Mouse (Mus musculus): ENCODE measurements around the gene Olfr1349. TPM values are rescaled to one million over a fixed set of nuclear protein-coding genes. Genes with fewer than 3 reads are reported as not detected.
A peak's percentile ranks its signal among the peaks of the same experiment; 100 is the strongest.

Gene Olfr1349
- not detected in 2 replicates for polyA plus RNA-seq (2014; fragmentation: Nextera tagmentation; extraction: Ambion mirVana)

GRCm38 (mm10) chr7:6522850-6523249 is at the start of gene Olfr1349:
Olfr1349 (minus strand) TSS chr7:6522950.
- 85% methylated on average over 5 of the region's 5 CpGs for WGBS
- 0 out of 2 replicates have a peak, but pooled peaks cover 3% of the 10 kb centered on the region for H3K9me3 ChIP-seq (replicated peaks; ENCODE audit: control insufficient read depth, low read length)

GRCm38 (mm10) chr7:6564541-6564940 is 41.8 kb upstream of the Olfr1349 start, which contains the start of gene Olfr1350:
Olfr1350 (plus strand) TSS chr7:6564841.
- Histone ChIP-seq H3K9me3 (replicated peaks; ENCODE audit: control insufficient read depth, low read length) (no peaks in the 10 kb centered on the region; the same call in 1 of the 2 replicates), H3K9ac (replicated peaks; ENCODE audit: low read length) (no peak within 1 kb of the TSS), H3K27me3 (ENCODE audit: control insufficient read depth, insufficient read depth, low read length) (no peaks in the 10 kb centered on the region), H3K27ac (replicated peaks; ENCODE audit: low read depth, low read length) (no peak within 1 kb of the TSS), H3K4me2 (ENCODE audit: low read depth, low read length) (no peak within 1 kb of the TSS), H3K36me3 (replicated peaks; ENCODE audit: control insufficient read depth, insufficient read depth, low read depth, low read length) (no peaks in the 10 kb centered on the region), H3K4me3 (ENCODE audit: low read depth, low read length) (no peak within 1 kb of the TSS), H3K4me1 (ENCODE audit: control insufficient read depth, insufficient read depth, low read length) (no peaks in the 10 kb centered on the region)
- no peak for ATAC-seq (replicated peaks; ENCODE audit: insufficient number of reproducible peaks, low FRiP score, low TSS enrichment, low read depth)
- DNase-seq (ENCODE audit: low spot score): no peak

More at GRCm38 (mm10) chr7:6522850-6523249, at the start of gene Olfr1349:
- Histone ChIP-seq H3K4me1 (ENCODE audit: control insufficient read depth, insufficient read depth, low read length) (no peaks in the 10 kb centered on the region), H3K27ac (replicated peaks; ENCODE audit: low read depth, low read length) (no peak within 1 kb of the TSS), H3K27me3 (ENCODE audit: control insufficient read depth, insufficient read depth, low read length) (no peaks in the 10 kb centered on the region), H3K4me2 (ENCODE audit: low read depth, low read length) (no peak within 1 kb of the TSS), H3K4me3 (ENCODE audit: low read depth, low read length) (no peak within 1 kb of the TSS), H3K36me3 (replicated peaks; ENCODE audit: control insufficient read depth, insufficient read depth, low read depth, low read length) (no peaks in the 10 kb centered on the region), H3K9ac (replicated peaks; ENCODE audit: low read length) (no peak within 1 kb of the TSS)
- ATAC-seq (replicated peaks; ENCODE audit: insufficient number of reproducible peaks, low FRiP score, low TSS enrichment, low read depth): no peak
- DNase-seq (ENCODE audit: low spot score): no peak

GRCm38 (mm10) chr7:6526141-6526540 is 3.4 kb upstream of the Olfr1349 start:
- no peaks in the 10 kb centered on the region for H3K36me3 ChIP-seq (replicated peaks; ENCODE audit: control insufficient read depth, insufficient read depth, low read depth, low read length)
- no peak for ATAC-seq (replicated peaks; ENCODE audit: insufficient number of reproducible peaks, low FRiP score, low TSS enrichment, low read depth)
- no peak overlapping the region for H3K9ac ChIP-seq (replicated peaks; ENCODE audit: low read length)
- H3K4me1 ChIP-seq (ENCODE audit: control insufficient read depth, insufficient read depth, low read length): no peaks in the 10 kb centered on the region
- no peak overlapping the region for H3K4me2 ChIP-seq (ENCODE audit: low read depth, low read length)
- no peak overlapping the region for H3K4me3 ChIP-seq (ENCODE audit: low read depth, low read length)
- 0 out of 2 replicates have a peak, but pooled peaks cover 3% of the 10 kb centered on the region for H3K9me3 ChIP-seq (replicated peaks; ENCODE audit: control insufficient read depth, low read length)
- WGBS: 65% methylated on average over 5 of the region's 5 CpGs
- no peak overlapping the region for H3K27ac ChIP-seq (replicated peaks; ENCODE audit: low read depth, low read length)
- no peaks in the 10 kb centered on the region for H3K27me3 ChIP-seq (ENCODE audit: control insufficient read depth, insufficient read depth, low read length)
- peak; percentile 5 for DNase-seq (ENCODE audit: low spot score)

GRCm38 (mm10) chr7:6525001-6525400 is 2.3 kb upstream of the Olfr1349 start:
- Histone ChIP-seq H3K9ac (replicated peaks; ENCODE audit: low read length) (no peak overlapping the region), H3K4me3 (ENCODE audit: low read depth, low read length) (no peak overlapping the region), H3K4me2 (ENCODE audit: low read depth, low read length) (no peak overlapping the region), H3K36me3 (replicated peaks; ENCODE audit: control insufficient read depth, insufficient read depth, low read depth, low read length) (no peaks in the 10 kb centered on the region), H3K27me3 (ENCODE audit: control insufficient read depth, insufficient read depth, low read length) (no peaks in the 10 kb centered on the region), H3K27ac (replicated peaks; ENCODE audit: low read depth, low read length) (no peak overlapping the region), H3K4me1 (ENCODE audit: control insufficient read depth, insufficient read depth, low read length) (no peaks in the 10 kb centered on the region), H3K9me3 (replicated peaks; ENCODE audit: control insufficient read depth, low read length) (0 out of 2 replicates have a peak, but pooled peaks cover 3% of the 10 kb centered on the region)
- ATAC-seq (replicated peaks; ENCODE audit: insufficient number of reproducible peaks, low FRiP score, low TSS enrichment, low read depth) (no peak), DNase-seq (ENCODE audit: low spot score) (no peak)
- 58% methylated on average over 3 of the region's 3 CpGs for WGBS

DNA sequence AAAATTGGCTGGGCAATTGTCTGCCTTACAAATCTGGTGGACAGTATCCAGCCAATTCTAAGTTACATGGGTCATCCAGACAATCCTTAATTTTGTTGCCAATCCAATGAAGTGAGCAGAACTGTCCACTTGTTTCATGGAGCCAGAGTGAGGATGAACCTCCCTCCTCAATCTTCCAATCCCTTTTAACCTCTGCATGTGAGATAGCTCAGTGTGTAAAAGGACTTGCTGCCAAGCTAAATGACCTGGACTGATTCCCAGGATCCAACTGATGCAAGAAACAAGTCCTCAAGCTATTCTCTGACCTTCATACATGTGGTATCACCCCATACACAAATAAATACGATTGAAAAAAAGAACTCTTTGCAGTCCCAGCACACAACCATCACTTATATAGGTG is 1.1 kb downstream of the Olfr1349 start:
- WGBS: 36% methylated on average over 1 of the region's 1 CpGs
- no peaks in the 10 kb centered on the region for H3K4me1 ChIP-seq (ENCODE audit: control insufficient read depth, insufficient read depth, low read length)
- 0 out of 2 replicates have a peak, but pooled peaks cover 3% of the 10 kb centered on the region for H3K9me3 ChIP-seq (replicated peaks; ENCODE audit: control insufficient read depth, low read length)
- DNase-seq (ENCODE audit: low spot score) (no peak), ATAC-seq (replicated peaks; ENCODE audit: insufficient number of reproducible peaks, low FRiP score, low TSS enrichment, low read depth) (no peak)
- no peak overlapping the region for H3K4me3 ChIP-seq (ENCODE audit: low read depth, low read length)
- no peaks in the 10 kb centered on the region for H3K27me3 ChIP-seq (ENCODE audit: control insufficient read depth, insufficient read depth, low read length)
- H3K9ac ChIP-seq (replicated peaks; ENCODE audit: low read length): no peak overlapping the region
- no peaks in the 10 kb centered on the region for H3K36me3 ChIP-seq (replicated peaks; ENCODE audit: control insufficient read depth, insufficient read depth, low read depth, low read length)
- H3K4me2 ChIP-seq (ENCODE audit: low read depth, low read length): no peak overlapping the region
- no peak overlapping the region for H3K27ac ChIP-seq (replicated peaks; ENCODE audit: low read depth, low read length)

GRCm38 (mm10) chr7:6508648-6509047 is 14.1 kb downstream of the Olfr1349 start, which contains the start of gene Olfr1348:
Olfr1348 (minus strand) TSS chr7:6508748.
- H3K4me2 ChIP-seq (ENCODE audit: low read depth, low read length): no peak within 1 kb of the TSS
- no peak within 1 kb of the TSS for H3K4me3 ChIP-seq (ENCODE audit: low read depth, low read length)
- H3K4me1 ChIP-seq (ENCODE audit: control insufficient read depth, insufficient read depth, low read length): no peaks in the 10 kb centered on the region
- no peak within 1 kb of the TSS for H3K27ac ChIP-seq (replicated peaks; ENCODE audit: low read depth, low read length)
- no peak for ATAC-seq (replicated peaks; ENCODE audit: insufficient number of reproducible peaks, low FRiP score, low TSS enrichment, low read depth)
- no peak for DNase-seq (ENCODE audit: low spot score)
- H3K27me3 ChIP-seq (ENCODE audit: control insufficient read depth, insufficient read depth, low read length): no peaks in the 10 kb centered on the region
- WGBS: 100% methylated on average over 1 of the region's 1 CpGs
- no peaks in the 10 kb centered on the region; the same call in 1 of the 2 replicates for H3K9me3 ChIP-seq (replicated peaks; ENCODE audit: control insufficient read depth, low read length)
- no peak within 1 kb of the TSS for H3K9ac ChIP-seq (replicated peaks; ENCODE audit: low read length)
- H3K36me3 ChIP-seq (replicated peaks; ENCODE audit: control insufficient read depth, insufficient read depth, low read depth, low read length): no peaks in the 10 kb centered on the region

DNA sequence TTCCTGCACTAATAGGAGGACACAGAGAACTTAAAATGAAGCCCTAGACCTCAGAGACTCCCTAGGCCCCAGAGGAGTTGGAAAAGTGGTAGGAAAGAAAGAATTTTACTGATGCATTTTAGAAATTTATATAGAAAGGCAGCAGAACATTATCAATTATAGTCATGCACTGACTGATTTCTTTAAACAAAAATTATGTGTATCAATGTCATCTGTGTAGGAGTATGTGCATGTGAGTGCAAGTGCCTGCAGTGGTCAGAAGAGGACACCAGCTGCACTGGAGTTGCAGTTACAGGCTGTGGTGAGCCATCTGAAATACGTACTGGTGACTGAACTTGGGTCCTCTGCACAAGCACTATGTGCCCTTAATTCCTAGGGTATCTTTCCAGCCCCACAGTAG is 23.1 kb downstream of the Olfr1349 start, which contains the start of gene Olfr1347:
Gene Olfr1347, minus strand, starts transcription at position 101 of the 400 bp plus-strand sequence.
- WGBS: 66% methylated on average over 1 of the region's 1 CpGs
- DNase-seq (ENCODE audit: low spot score) (no peak), ATAC-seq (replicated peaks; ENCODE audit: insufficient number of reproducible peaks, low FRiP score, low TSS enrichment, low read depth) (no peak)
- no peak within 1 kb of the TSS for H3K4me3 ChIP-seq (ENCODE audit: low read depth, low read length)
- H3K4me1 ChIP-seq (ENCODE audit: control insufficient read depth, insufficient read depth, low read length): no peaks in the 10 kb centered on the region
- no peak within 1 kb of the TSS for H3K27ac ChIP-seq (replicated peaks; ENCODE audit: low read depth, low read length)
- no peaks in the 10 kb centered on the region for H3K27me3 ChIP-seq (ENCODE audit: control insufficient read depth, insufficient read depth, low read length)
- no peak within 1 kb of the TSS for H3K4me2 ChIP-seq (ENCODE audit: low read depth, low read length)
- no peak within 1 kb of the TSS for H3K9ac ChIP-seq (replicated peaks; ENCODE audit: low read length)
- H3K36me3 ChIP-seq (replicated peaks; ENCODE audit: control insufficient read depth, insufficient read depth, low read depth, low read length): no peaks in the 10 kb centered on the region
- no peaks in the 10 kb centered on the region for H3K9me3 ChIP-seq (replicated peaks; ENCODE audit: control insufficient read depth, low read length)

DNA sequence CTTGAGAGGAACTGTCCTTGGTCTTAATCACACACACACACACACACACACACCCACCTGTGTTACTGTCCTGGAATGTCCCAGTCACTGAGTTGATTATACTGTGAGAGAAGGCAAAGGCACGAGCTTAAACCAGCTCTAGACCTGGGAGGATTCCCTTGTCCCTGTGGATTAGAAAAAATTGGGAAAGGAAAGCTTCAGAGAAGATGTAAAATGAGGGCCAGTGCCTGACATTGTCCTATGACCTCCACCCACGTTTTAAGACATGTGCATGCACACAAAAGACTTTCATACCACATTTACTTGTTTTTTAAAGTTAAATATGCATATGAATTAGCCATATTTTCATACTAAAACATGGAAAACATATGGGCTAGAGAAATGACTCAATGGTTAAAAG is 35.9 kb downstream of the Olfr1349 start, which contains the start of gene Olfr5:
Gene Olfr5, minus strand, starts transcription at position 101 of the 400 bp plus-strand sequence.
- Histone ChIP-seq H3K9ac (replicated peaks; ENCODE audit: low read length) (no peak within 1 kb of the TSS), H3K4me3 (ENCODE audit: low read depth, low read length) (no peak within 1 kb of the TSS), H3K27me3 (ENCODE audit: control insufficient read depth, insufficient read depth, low read length) (no peaks in the 10 kb centered on the region), H3K36me3 (replicated peaks; ENCODE audit: control insufficient read depth, insufficient read depth, low read depth, low read length) (no peaks in the 10 kb centered on the region), H3K9me3 (replicated peaks; ENCODE audit: control insufficient read depth, low read length) (no peaks in the 10 kb centered on the region; the same call in 1 of the 2 replicates), H3K27ac (replicated peaks; ENCODE audit: low read depth, low read length) (no peak within 1 kb of the TSS), H3K4me1 (ENCODE audit: control insufficient read depth, insufficient read depth, low read length) (no peaks in the 10 kb centered on the region), H3K4me2 (ENCODE audit: low read depth, low read length) (no peak within 1 kb of the TSS)
- 27% methylated on average over 2 of the region's 2 CpGs for WGBS
- ATAC-seq (replicated peaks; ENCODE audit: insufficient number of reproducible peaks, low FRiP score, low TSS enrichment, low read depth): no peak
- DNase-seq (ENCODE audit: low spot score): no peak
